Mouse (Mus musculus): ENCODE data around the gene Raver1. TPM values are rescaled to one million over a fixed set of nuclear protein-coding genes. Genes with fewer than 3 reads are reported as not detected.

Gene Raver1
- total and polyA plus RNA-seq, 3 experiments: 26.3 to 29.1 (median 27.9) TPM

DNA sequence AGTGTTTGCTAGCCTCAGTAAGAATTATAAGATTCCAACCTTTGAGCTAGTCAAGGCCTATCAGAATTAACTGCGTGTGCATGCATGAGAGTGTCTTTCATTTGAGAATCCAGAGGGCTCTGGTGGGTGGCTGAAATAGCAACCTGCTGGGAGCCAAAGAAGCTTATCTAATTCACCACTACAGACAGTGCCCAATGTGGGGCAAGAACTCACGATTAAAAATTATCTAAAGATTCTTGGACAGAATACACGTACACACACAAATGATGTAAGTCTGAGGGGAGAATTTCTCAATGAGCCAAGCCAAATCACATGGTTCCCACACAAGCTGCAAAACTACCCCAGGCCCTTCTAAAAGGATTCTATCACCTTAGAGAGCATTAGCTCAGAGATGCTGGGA lies 8.5 kb downstream of the Raver1 start:
- Histone ChIP-seq H3K36me3 (ENCODE audit: control insufficient read depth, insufficient read depth, low read length) (peaks cover 3% of the 10 kb centered on the region), H3K9ac (ENCODE audit: low read depth, low read length) (no peak overlapping the region), H3K4me1 (ENCODE audit: control insufficient read depth, insufficient read depth, low read length) (no peaks in the 10 kb centered on the region), H3K79me2 (replicated peaks; ENCODE audit: control insufficient read depth, insufficient read depth, low read length) (0 out of 2 replicates have a peak, but pooled peaks cover 3% of the 10 kb centered on the region), H3K27ac (no peak overlapping the region), H3K4me3 (no peak overlapping the region), H3K27me3 (ENCODE audit: control insufficient read depth, insufficient read depth, low read length) (no peaks in the 10 kb centered on the region)
- TF ChIP-seq POLR2A (IDR thresholded peaks at IDR 0.05; ENCODE audit: insufficient read depth, low read depth, low read length) (no peak), EP300 (IDR thresholded peaks at IDR 0.05; ENCODE audit: insufficient read depth, low read depth, low read length) (no peak), CTCF (IDR thresholded peaks at IDR 0.05) (no peak)
- 50% methylated on average over 3 of the region's 3 CpGs for WGBS
- no peak for DNase-seq
- intact Hi-C loops (cut with DNase I): no loop called here

DNA sequence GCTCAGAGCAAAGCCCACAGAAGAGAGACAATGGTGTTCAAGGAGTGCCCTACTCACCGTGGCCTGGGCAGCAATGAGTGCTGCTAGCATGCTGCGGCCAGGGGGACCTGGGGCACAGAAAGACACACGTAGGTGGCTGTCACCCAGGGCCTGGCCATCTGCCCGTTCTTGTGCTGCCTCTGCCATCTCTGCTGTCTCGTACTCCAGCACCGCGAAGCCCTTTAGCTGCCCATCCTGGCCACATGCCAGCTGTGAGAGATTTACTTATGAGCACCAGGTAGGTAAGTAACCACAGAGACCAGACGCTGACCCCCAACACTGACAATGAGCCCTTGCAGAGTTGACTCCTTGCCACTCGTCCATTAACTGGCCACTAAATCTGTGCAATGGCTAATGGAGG lies 10.7 kb downstream of the Raver1 start:
- Histone ChIP-seq H3K4me3 (no peak overlapping the region), H3K79me2 (replicated peaks; ENCODE audit: control insufficient read depth, insufficient read depth, low read length) (0 out of 2 replicates have a peak, but pooled peaks cover 1% of the 10 kb centered on the region), H3K4me1 (ENCODE audit: control insufficient read depth, insufficient read depth, low read length) (no peaks in the 10 kb centered on the region), H3K36me3 (ENCODE audit: control insufficient read depth, insufficient read depth, low read length) (peaks cover 3% of the 10 kb centered on the region), H3K27ac (no peak overlapping the region), H3K9ac (ENCODE audit: low read depth, low read length) (no peak overlapping the region), H3K27me3 (ENCODE audit: control insufficient read depth, insufficient read depth, low read length) (no peaks in the 10 kb centered on the region)
- TF ChIP-seq POLR2A (IDR thresholded peaks at IDR 0.05; ENCODE audit: insufficient read depth, low read depth, low read length) (no peak), EP300 (IDR thresholded peaks at IDR 0.05; ENCODE audit: insufficient read depth, low read depth, low read length) (no peak), CTCF (IDR thresholded peaks at IDR 0.05) (no peak)
- no peak for DNase-seq
- 76% methylated on average over 9 of the region's 9 CpGs for WGBS
- intact Hi-C loops (cut with DNase I): no loop called here

DNA sequence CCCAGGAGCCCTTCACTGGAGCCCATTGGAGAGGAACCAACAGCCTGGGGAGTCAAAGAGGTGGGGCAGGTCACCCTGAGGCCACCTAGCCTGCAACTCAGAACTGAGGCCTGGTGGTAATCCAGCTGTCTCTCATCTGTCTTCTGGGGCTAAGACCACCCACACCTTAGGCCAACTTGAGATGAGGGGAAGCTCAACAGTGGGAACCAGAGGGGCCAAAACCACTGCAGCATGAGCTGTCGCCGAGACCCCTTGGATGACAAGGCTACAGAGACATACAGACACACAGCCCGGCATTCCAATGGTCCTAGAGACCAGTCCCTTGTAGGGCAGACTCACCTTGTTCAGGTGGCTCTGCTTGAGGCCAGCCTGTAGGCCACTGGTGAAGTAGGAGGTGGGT lies 16.2 kb downstream of the Raver1 start:
- DNase-seq: no peak
- Histone ChIP-seq H3K27me3 (ENCODE audit: control insufficient read depth, insufficient read depth, low read length) (no peaks in the 10 kb centered on the region), H3K4me1 (ENCODE audit: control insufficient read depth, insufficient read depth, low read length) (peaks cover 5% of the 10 kb centered on the region), H3K79me2 (replicated peaks; ENCODE audit: control insufficient read depth, insufficient read depth, low read length) (peaks cover 2% of the 10 kb centered on the region; the same call in 1 of the 2 replicates), H3K4me3 (no peak overlapping the region), H3K9ac (ENCODE audit: low read depth, low read length) (no peak overlapping the region), H3K36me3 (ENCODE audit: control insufficient read depth, insufficient read depth, low read length) (no peaks in the 10 kb centered on the region), H3K27ac (no peak overlapping the region)
- intact Hi-C loops (cut with DNase I): no loop called here
- 97% methylated on average over 3 of the region's 3 CpGs for WGBS
- TF ChIP-seq EP300 (IDR thresholded peaks at IDR 0.05; ENCODE audit: insufficient read depth, low read depth, low read length): no peak
- no peak for TF ChIP-seq CTCF (IDR thresholded peaks at IDR 0.05)
- no peak for TF ChIP-seq POLR2A (IDR thresholded peaks at IDR 0.05; ENCODE audit: insufficient read depth, low read depth, low read length)

DNA sequence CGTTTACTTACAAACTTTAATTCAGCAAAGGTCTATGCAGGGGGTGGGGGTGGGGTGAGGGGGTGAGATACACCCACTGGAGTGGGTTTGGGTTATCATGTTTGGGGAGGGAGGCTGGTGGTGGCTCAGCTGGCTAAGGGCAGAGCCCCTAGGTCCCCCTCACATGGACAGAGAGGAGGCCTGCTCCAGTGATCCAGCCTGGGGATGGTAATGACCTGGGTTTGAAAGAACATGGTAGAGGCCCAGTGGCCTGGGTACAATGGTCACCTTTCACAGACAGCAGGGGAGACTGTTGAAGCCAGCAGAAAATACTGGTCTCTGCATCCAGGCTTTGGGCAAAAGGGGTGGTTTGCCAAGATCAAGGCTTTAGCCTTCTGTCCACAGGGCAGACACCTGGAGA lies 17.6 kb downstream of the Raver1 start:
- Histone ChIP-seq H3K27me3 (ENCODE audit: control insufficient read depth, insufficient read depth, low read length) (no peaks in the 10 kb centered on the region), H3K9ac (ENCODE audit: low read depth, low read length) (no peak overlapping the region), H3K27ac (no peak overlapping the region), H3K4me3 (no peak overlapping the region), H3K4me1 (ENCODE audit: control insufficient read depth, insufficient read depth, low read length) (peaks cover 5% of the 10 kb centered on the region), H3K36me3 (ENCODE audit: control insufficient read depth, insufficient read depth, low read length) (no peaks in the 10 kb centered on the region), H3K79me2 (replicated peaks; ENCODE audit: control insufficient read depth, insufficient read depth, low read length) (peaks cover 2% of the 10 kb centered on the region; the same call in 1 of the 2 replicates)
- intact Hi-C loops (cut with DNase I): loop anchor here (1.0 to 5.0 kb wide), 2 partner anchors 15 to 42 kb away; partner anchors contain the start of gene Icam5
- no peak for DNase-seq
- TF ChIP-seq EP300 (IDR thresholded peaks at IDR 0.05; ENCODE audit: insufficient read depth, low read depth, low read length) (no peak), POLR2A (IDR thresholded peaks at IDR 0.05; ENCODE audit: insufficient read depth, low read depth, low read length) (no peak), CTCF (IDR thresholded peaks at IDR 0.05) (no peak)
- 83% methylated on average over 1 of the region's 1 CpGs for WGBS

DNA sequence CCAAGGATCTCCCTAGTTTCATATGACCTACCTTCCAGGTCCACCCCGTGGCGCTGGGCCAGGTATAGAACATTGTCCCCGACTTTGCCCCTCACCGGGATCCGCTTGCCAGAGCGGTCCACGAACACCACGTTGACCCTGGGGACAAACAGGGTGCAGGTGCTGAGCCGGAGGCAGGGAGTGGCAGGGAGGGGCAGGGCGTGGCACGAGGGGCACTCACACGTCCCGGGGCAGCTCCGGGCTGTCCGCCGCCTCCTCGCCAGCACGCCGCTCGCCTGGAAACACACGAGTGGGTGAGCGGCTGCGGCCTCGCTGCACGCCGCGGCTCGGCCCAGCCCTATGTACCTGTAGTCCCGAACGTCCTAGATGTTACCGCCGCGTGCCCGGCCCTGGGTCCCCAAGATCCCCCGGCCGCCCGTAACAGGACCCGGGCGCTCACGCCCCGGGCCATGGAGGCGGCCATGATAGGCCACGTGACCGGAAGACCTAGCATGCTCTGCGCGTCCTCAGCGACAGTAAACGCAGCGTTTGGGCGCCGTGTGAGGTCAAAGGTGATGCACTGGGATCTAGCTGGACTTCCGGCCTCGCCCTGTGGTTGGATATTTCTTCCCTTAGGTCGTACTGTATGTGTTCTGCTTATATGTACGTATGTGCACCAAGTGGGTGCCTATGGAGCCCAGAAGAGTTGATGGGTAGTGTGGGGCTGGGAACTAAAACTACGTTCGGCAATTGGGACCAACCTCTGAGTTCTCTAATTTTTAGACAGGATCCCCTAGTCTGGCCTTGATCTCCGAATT lies 18.6 kb downstream of the Raver1 start, which contains the start of the genes Gm49373 and Fdx1l:
TSS of gene Gm49373 (minus strand) at position 53 of the 797 bp plus-strand sequence.
TSS of gene Fdx1l (minus strand) at position 571 of the 797 bp plus-strand sequence.
- H3K4me1 ChIP-seq (ENCODE audit: control insufficient read depth, insufficient read depth, low read length): peaks cover 5% of the 10 kb centered on the region
- H3K36me3 ChIP-seq (ENCODE audit: control insufficient read depth, insufficient read depth, low read length): no peaks in the 10 kb centered on the region
- peak within 1 kb of the TSS; percentile 83 for H3K4me3 ChIP-seq
- peak; percentile 90 to 91 for DNase-seq
- H3K27me3 ChIP-seq (ENCODE audit: control insufficient read depth, insufficient read depth, low read length): no peaks in the 10 kb centered on the region
- WGBS: 2% methylated on average over 58 of the region's 58 CpGs
- peak within 1 kb of the TSS; percentile 94 for H3K9ac ChIP-seq (ENCODE audit: low read depth, low read length)
- H3K79me2 ChIP-seq (replicated peaks; ENCODE audit: control insufficient read depth, insufficient read depth, low read length): peaks cover 2% of the 10 kb centered on the region; the same call in 1 of the 2 replicates
- TF ChIP-seq EP300 (IDR thresholded peaks at IDR 0.05; ENCODE audit: insufficient read depth, low read depth, low read length) (peak; percentile 95), POLR2A (IDR thresholded peaks at IDR 0.05; ENCODE audit: insufficient read depth, low read depth, low read length) (peak; percentile 90), CTCF (IDR thresholded peaks at IDR 0.05) (no peak)
- peak within 1 kb of the TSS; percentile 77 for H3K27ac ChIP-seq
- intact Hi-C loops (cut with DNase I): loop anchor here (5.0 kb wide), 1 partner anchor 41 kb away; the partner anchor contains the start of gene Icam5

DNA sequence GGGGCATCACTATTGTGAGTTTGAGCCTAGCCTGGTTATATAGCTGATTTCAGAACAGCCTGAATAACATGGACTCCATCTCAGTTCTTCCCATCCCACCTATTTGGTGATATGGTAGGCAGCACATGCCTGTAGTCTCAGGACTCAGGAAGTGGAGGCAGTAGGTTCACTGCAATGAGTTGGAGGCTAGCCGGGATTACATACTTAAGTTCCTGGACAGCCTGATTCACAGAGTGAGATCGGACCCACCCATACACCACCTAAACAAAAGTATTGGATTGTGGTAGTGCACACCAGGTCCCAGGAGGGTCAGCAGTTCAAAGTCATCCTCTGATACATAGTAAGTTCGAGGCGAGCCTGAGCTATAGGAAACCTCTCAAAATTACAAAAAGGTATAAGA lies 19.2 kb downstream of the Raver1 start:
- H3K27me3 ChIP-seq (ENCODE audit: control insufficient read depth, insufficient read depth, low read length): no peaks in the 10 kb centered on the region
- 8% methylated on average over 4 of the region's 4 CpGs for WGBS
- H3K79me2 ChIP-seq (replicated peaks; ENCODE audit: control insufficient read depth, insufficient read depth, low read length): peaks cover 2% of the 10 kb centered on the region; the same call in 1 of the 2 replicates
- peak overlapping the region; percentile 77 for H3K27ac ChIP-seq
- peaks cover 5% of the 10 kb centered on the region for H3K4me1 ChIP-seq (ENCODE audit: control insufficient read depth, insufficient read depth, low read length)
- intact Hi-C loops (cut with DNase I): loop anchor here (5.0 kb wide), 1 partner anchor 40 kb away; the partner anchor contains the start of gene Icam5
- DNase-seq: no peak
- peak overlapping the region; percentile 94; the same call in 1 of the 2 replicates for H3K9ac ChIP-seq (ENCODE audit: low read depth, low read length)
- TF ChIP-seq POLR2A (IDR thresholded peaks at IDR 0.05; ENCODE audit: insufficient read depth, low read depth, low read length) (no peak), EP300 (IDR thresholded peaks at IDR 0.05; ENCODE audit: insufficient read depth, low read depth, low read length) (no peak), CTCF (IDR thresholded peaks at IDR 0.05) (no peak)
- no peaks in the 10 kb centered on the region for H3K36me3 ChIP-seq (ENCODE audit: control insufficient read depth, insufficient read depth, low read length)
- peak overlapping the region; percentile 83 for H3K4me3 ChIP-seq

Data from heart, adult 2 months (tissue).